Mouse (Mus musculus) lung, embryonic 14.5 days (tissue): Measurements from ENCODE around the gene Tmem95. TPM values are rescaled to one million over a fixed set of nuclear protein-coding genes. Genes with fewer than 3 reads are reported as not detected.

Experiments used
- ATAC-seq: fragments of 200-750 bp; cut with Nextera tagmentation; 2 replicates; pipeline ENCODE4 v1.8.0; 2017; ENCODE audit warnings: mild to moderate bottlenecking, moderate TSS enrichment, moderate library complexity; ENCODE audit not compliant: insufficient read depth
- DNase-seq: peaks from one replicate; pipeline ENCODE4 v3.0.0-alpha.2; 2015
- H3K27ac ChIP-seq: fragments of 300-500 bp; sonication (generic); 2 replicates; pipeline ENCODE4 v1.5.1; 2014; ENCODE audit warnings: low read depth, mild to moderate bottlenecking, moderate library complexity
- H3K27me3 ChIP-seq: fragments of 300-500 bp; sonication (generic); 2 replicates; pipeline ENCODE4 v1.6.1; 2014; ENCODE audit warnings: low read length, control low read depth; ENCODE audit not compliant: insufficient read depth
- H3K36me3 ChIP-seq: fragments of 300-500 bp; sonication (generic); 2 replicates; pipeline ENCODE4 v1.6.1; 2014; ENCODE audit warnings: control low read depth; ENCODE audit not compliant: insufficient read depth
- H3K4me1 ChIP-seq: fragments of 300-500 bp; sonication (generic); 2 replicates; pipeline ENCODE4 v1.6.1; 2014; ENCODE audit warnings: antibody characterized with exemption, control low read depth; ENCODE audit not compliant: insufficient read depth
- H3K4me2 ChIP-seq: fragments of 300-500 bp; sonication (generic); 2 replicates; pipeline ENCODE4 v1.6.1; 2014; ENCODE audit warnings: mild to moderate bottlenecking
- H3K4me3 ChIP-seq: fragments of 300-500 bp; sonication (generic); 2 replicates; pipeline ENCODE4 v1.5.1; 2014; ENCODE audit warnings: low read depth, low read length
- H3K9ac ChIP-seq: fragments of 300-500 bp; sonication (generic); 2 replicates; pipeline ENCODE4 v1.6.1; 2014
- H3K9me3 ChIP-seq: fragments of 300-500 bp; sonication (generic); 2 replicates; pipeline ENCODE4 v1.6.1; 2016; ENCODE audit warnings: low read depth, low read length, control low read depth
- CTCF ChIP-seq: IDR thresholded peaks from 2 replicates; pipeline ENCODE4 v1.5.1; 2016; ENCODE audit warnings: antibody characterized with exemption, low read depth
- WGBS: fragments of 180-500 bp; shearing (Covaris S2); extraction: QIAGEN DNeasy Blood & Tissue Kit; methylation state at CpG from one replicate; pipeline ENCODE4 v1.1.7; 2014; 5-methylcytosine and 5-hydroxymethylcytosine counted together
- polyA plus RNA-seq: library from polyadenylated mRNA; unstranded; fragments of >200 nt; fragmentation: Nextera tagmentation; extraction: Ambion mirVana; gene quantifications from 2 replicates; pipeline ENCODE4 v1.2.1, GENCODE M21; 2014

The Tmem95 gene
- polyA plus RNA-seq, 1 experiment from 2014 or later = not detected

DNA sequence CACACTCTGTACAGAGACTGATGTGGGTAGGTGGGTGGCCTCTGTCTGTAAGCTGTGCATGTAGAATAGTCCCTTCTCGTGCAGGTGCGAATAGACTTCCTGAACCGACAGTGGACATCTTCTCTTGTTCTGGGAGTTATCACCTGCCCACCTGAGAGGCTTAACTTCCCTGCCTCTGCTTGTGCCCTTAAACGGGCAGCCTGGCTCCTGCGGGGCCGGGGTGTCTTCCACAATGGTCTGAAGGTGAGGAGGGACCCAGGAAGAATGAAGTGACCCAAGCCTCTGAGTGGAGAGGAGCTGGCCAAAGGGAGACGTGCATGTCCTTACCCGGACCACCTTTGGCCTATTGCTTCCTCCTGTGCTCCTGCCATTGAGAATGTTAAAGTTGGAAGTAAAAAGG, 32.4 kb upstream of the Tmem95 start:
- Histone ChIP-seq H3K36me3 (peaks cover 88% of the 10 kb centered on the region), H3K4me1 (no peaks in the 10 kb centered on the region), H3K9me3 (no peaks in the 10 kb centered on the region), H3K4me2 (no peak overlapping the region), H3K27me3 (no peaks in the 10 kb centered on the region), H3K27ac (no peak overlapping the region), H3K9ac (no peak overlapping the region), H3K4me3 (no peak overlapping the region)
- ATAC-seq (no peak), DNase-seq (no peak)
- TF ChIP-seq CTCF = no peak
- WGBS = 91% methylated on average over 8 of the region's 8 CpGs

DNA sequence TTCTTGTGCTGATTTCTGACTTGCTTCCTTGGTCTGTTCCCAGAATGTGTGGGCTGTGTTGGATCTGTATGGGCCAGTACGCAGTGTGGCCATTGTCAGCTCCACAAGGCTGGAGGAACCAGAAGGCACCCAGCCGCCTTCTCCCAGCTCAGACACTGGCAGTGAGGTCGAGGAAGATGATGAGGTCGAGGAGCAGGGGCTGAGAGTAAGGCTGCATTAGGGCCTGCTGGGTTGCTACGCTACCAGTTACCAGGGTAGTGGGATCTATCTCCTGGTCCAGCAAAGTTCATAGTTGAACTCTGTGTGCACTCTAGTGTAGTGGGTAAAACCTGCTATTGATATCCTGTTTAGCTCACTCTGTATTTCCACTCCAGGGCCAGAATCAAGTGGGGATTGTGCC, 31.4 kb upstream of the Tmem95 start:
- WGBS = 89% methylated on average over 5 of the region's 5 CpGs
- ATAC-seq (no peak), DNase-seq (no peak)
- no peaks in the 10 kb centered on the region for H3K9me3 ChIP-seq
- no peak overlapping the region for H3K4me2 ChIP-seq
- no peak overlapping the region for H3K9ac ChIP-seq
- H3K27ac ChIP-seq = no peak overlapping the region
- no peak for TF ChIP-seq CTCF
- H3K4me3 ChIP-seq = no peak overlapping the region
- H3K27me3 ChIP-seq = no peaks in the 10 kb centered on the region
- no peaks in the 10 kb centered on the region for H3K4me1 ChIP-seq
- H3K36me3 ChIP-seq = peaks cover 93% of the 10 kb centered on the region

DNA sequence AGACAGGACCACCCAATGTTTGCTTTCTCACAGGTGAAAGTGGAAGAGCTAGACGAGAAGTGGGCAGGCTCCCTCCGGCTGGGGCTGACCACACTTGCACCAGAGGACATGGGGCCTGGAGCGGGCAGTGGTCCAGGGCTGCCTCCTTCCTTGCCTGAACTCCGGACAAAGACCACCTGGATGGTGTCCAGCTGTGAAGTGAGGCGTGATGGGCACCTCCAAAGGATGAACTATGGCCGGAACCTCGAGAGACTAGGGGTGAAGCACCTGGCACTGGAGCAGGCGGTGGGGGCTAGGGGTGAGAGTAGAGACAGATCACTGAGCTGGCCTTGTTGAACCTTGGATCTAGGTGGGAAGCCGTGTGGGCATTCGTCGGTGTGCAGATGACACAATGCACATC, 30.8 kb upstream of the Tmem95 start:
- H3K36me3 ChIP-seq = peaks cover 98% of the 10 kb centered on the region
- no peak overlapping the region for H3K4me2 ChIP-seq
- no peak for DNase-seq
- no peak overlapping the region for H3K9ac ChIP-seq
- no peaks in the 10 kb centered on the region for H3K4me1 ChIP-seq
- no peak for TF ChIP-seq CTCF
- H3K27me3 ChIP-seq = no peaks in the 10 kb centered on the region
- H3K9me3 ChIP-seq = no peaks in the 10 kb centered on the region
- H3K4me3 ChIP-seq = no peak overlapping the region
- 87% methylated on average over 11 of the region's 11 CpGs for WGBS
- H3K27ac ChIP-seq = no peak overlapping the region
- no peak for ATAC-seq

DNA sequence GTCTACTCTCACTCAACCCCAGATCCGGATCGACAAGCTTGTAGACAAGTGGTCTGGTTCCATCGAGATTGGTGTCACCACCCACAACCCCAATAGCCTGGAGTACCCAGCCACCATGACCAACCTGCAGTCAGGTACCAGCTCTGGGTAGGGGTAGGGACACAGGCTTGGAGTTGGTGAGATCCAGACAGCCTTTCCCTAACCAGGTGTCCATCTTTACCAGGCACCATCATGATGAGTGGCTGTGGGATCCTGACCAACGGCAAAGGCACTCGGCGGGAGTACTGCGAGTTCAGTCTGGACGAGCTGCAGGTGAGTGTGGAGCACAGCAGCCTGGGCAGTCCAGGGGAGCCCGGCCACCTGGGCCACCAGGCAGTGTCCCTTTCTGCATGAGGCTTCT, 26.5 kb upstream of the Tmem95 start:
- Histone ChIP-seq H3K36me3 (peaks cover 59% of the 10 kb centered on the region), H3K9ac (no peak overlapping the region), H3K4me3 (no peak overlapping the region), H3K27me3 (no peaks in the 10 kb centered on the region), H3K4me1 (0 out of 2 replicates have a peak, but pooled peaks cover 5% of the 10 kb centered on the region), H3K27ac (no peak overlapping the region), H3K9me3 (no peaks in the 10 kb centered on the region), H3K4me2 (no peak overlapping the region)
- no peak for ATAC-seq
- DNase-seq = no peak
- WGBS = 91% methylated on average over 9 of the region's 9 CpGs
- no peak for TF ChIP-seq CTCF

DNA sequence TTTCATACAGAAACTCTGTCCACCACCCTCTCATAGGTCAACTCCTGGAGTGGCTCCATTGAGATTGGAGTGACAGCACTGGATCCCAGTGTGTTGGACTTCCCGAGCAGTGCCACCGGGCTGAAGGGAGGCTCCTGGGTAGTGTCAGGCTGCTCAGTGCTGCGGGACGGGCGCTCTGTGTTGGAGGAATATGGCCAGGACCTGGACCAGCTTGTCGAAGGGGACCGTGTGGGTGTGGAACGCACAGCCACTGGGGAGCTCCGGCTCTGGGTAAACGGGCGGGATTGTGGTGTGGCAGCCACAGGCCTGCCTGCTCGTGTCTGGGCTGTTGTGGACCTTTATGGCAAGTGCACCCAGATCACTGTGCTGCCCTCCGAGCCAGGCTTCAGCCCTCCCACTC, 25.2 kb upstream of the Tmem95 start:
- Histone ChIP-seq H3K27me3 (no peaks in the 10 kb centered on the region), H3K9me3 (no peaks in the 10 kb centered on the region), H3K4me3 (peak overlapping the region; percentile 84), H3K4me2 (peak overlapping the region; percentile 99), H3K4me1 (0 out of 2 replicates have a peak, but pooled peaks cover 5% of the 10 kb centered on the region), H3K9ac (no peak overlapping the region; the same call in 1 of the 2 replicates), H3K27ac (no peak overlapping the region), H3K36me3 (peaks cover 46% of the 10 kb centered on the region)
- ATAC-seq = no peak
- TF ChIP-seq CTCF = no peak
- 86% methylated on average over 13 of the region's 13 CpGs for WGBS
- no peak for DNase-seq

DNA sequence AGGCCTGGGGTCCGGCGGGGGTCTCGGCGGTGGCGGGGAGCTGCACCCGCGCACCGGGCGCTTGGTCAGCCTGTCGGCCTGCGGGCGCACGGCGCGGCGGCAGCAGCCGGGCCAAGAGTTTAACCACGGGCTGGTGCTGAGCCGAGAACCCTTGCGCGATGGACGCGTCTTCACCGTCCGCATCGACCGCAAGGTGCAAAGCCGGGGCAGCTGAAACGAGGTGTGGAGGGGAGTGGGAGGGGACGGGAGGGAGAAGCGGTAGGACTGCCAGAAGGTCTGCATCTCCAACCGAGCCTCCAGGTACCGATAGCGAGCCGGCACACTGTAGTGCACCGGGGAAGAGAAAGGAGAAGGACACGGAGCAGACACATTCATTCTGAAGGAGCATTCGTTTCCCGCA, 24.2 kb upstream of the Tmem95 start:
- Histone ChIP-seq H3K4me2 (peak overlapping the region; percentile 99), H3K4me1 (0 out of 2 replicates have a peak, but pooled peaks cover 5% of the 10 kb centered on the region), H3K27ac (peak overlapping the region; percentile 98), H3K36me3 (peaks cover 36% of the 10 kb centered on the region), H3K9me3 (no peaks in the 10 kb centered on the region), H3K4me3 (peak overlapping the region; percentile 84), H3K9ac (peak overlapping the region; percentile 89), H3K27me3 (no peaks in the 10 kb centered on the region)
- peak; percentile 15 for DNase-seq
- WGBS = under 1% methylated on average over 38 of the region's 39 CpGs
- TF ChIP-seq CTCF = no peak
- ATAC-seq = no peak

DNA sequence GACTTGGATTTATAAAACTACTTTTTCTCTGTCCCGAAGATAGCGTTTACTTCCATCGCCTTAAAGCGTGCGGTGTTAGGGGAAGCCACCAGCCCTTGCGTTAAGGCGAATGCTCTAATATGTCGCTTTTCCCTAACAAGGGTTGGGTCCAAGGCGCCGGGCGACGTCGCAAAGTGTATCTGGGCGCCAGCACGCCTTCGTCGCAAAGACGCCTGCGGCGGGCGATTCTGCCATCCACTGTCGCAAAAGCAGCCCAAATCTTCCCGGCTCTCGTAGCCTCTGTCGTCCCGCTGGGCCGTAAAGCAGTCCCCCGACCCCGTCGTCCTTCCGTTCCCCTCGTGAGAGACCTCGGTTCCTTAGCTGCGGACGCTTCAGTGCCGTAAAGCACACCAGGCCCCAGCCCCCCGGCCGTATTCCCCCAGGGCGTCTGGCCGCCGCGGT, 23.6 kb upstream of the Tmem95 start:
- H3K4me1 ChIP-seq = 0 out of 2 replicates have a peak, but pooled peaks cover 5% of the 10 kb centered on the region
- peak overlapping the region; percentile 98 for H3K27ac ChIP-seq
- H3K4me3 ChIP-seq = peak overlapping the region; percentile 84
- H3K9me3 ChIP-seq = no peaks in the 10 kb centered on the region
- WGBS = under 1% methylated on average over 42 of the region's 42 CpGs
- no peak for TF ChIP-seq CTCF
- ATAC-seq (peak; percentile 79), DNase-seq (peak; percentile 99)
- no peaks in the 10 kb centered on the region for H3K27me3 ChIP-seq
- peak overlapping the region; percentile 89 for H3K9ac ChIP-seq
- H3K36me3 ChIP-seq = peaks cover 30% of the 10 kb centered on the region
- peak overlapping the region; percentile 99 for H3K4me2 ChIP-seq
